Mouse (Mus musculus): ENCODE measurements around the gene Castor2.

The Castor2 gene

DNA sequence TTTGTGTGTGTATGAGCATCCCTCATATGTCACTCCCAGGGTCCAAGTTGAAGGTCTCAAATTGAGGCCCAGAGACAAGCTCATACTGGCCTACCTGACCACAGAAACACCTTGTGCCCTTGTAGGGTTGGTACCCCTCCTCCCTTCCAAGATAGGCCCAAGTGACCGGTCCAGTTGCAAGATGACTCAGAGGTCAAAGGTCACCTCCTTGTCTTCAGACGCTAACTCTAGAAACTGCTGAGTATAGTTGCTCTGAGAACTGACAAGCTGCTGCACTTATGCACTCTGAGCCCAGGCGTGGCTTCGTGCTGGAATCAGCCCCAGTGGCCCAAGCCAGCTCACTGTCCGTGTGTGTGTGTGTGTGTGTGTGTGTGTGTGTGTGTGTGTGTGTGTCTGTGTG, 2.4 kb downstream of the Castor2 start:
- peak; percentile 69 for DNase-seq (ENCODE audit: low read depth, low spot score)

DNA sequence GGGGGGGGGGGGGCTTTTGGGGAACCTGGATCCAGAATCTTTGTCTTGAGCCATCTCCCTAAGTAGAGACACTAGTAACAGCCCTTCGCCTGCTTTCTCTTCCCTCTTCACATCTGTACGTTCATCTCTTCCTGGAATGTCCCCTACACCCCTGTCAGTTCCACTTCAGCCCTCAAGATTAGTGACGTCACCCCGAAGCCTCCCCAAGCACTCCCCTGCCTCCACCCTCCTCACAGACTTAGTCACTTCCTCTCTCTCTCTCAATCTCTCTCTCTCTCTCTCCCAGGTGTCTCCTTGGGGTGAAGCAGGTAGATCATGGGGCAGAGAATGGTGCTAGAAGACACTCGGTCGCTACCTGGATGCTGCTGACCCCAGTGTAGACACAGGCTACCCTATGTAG, 3.2 kb downstream of the Castor2 start:
- no peak for DNase-seq (ENCODE audit: low read depth, low spot score)

DNA sequence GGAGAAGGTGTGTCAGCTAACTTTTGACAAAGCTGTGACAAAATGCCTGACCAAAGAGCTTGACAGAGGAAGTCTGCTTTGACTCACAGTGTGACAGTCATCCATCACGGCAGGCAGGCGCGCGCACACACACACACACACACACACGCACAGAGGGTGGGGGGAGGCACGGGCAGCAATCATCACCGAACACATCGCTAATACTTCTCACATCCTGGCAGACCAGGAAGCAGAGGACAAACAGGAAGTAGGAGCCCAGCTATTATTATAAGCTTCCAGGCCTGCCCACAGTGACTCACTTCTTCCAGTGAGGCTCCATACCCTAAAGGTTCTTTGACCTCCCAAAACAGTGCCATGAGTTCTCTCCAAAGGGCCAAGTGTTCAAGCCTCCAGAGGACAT, 6.3 kb downstream of the Castor2 start:
- DNase-seq (ENCODE audit: low read depth, low spot score): no peak

DNA sequence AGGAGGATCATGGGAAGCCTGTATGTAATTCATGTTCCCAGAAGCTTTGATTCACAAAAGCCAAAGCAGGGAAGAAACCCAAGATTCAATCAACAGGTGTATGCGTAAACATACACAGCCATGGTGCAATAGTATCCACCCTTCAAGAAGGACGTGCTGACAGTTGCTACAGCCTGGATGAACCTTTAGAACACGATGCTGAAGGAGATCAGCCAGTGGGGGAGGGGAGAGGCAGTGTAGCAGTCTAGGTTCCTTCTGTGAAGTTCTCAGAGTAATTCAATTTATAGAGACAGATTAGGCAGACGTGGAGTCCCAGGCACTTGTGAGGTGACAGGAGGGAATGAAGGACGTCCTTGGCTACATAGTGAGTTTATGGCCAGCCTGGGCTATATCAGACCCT, 15.5 kb downstream of the Castor2 start:
- peak; percentile 83 for DNase-seq (ENCODE audit: low read depth, low spot score)

DNA sequence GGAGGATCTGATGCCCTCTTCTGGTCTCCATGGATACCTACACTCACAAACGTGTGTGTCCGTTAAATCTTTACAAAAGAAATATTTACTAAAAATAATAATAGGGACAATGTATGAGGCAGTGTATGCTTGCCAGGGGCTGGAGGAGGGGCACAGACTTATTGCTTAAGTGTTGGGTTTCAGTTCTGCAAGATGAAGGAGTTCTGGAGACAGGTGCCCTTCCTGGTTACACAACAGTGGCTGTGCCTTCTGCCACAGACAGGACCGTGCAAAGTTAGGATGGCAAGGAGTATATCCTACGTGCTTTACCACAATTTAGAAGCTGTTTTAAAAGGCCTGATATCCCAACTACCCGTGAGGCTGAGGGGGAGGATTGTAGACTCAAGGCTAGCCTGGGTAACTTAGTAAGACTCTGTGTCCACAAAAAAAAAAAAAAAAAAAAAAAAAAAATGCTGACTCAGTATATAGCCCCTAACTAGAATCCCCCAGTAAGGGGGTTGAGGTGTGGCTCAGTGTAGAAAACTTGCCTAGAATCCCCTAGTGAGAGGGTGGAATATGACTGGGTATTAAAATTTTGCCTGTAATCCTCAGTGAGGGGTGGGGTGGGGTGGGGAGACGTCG, 16.2 kb downstream of the Castor2 start:
- DNase-seq (ENCODE audit: low read depth, low spot score): no peak

DNA sequence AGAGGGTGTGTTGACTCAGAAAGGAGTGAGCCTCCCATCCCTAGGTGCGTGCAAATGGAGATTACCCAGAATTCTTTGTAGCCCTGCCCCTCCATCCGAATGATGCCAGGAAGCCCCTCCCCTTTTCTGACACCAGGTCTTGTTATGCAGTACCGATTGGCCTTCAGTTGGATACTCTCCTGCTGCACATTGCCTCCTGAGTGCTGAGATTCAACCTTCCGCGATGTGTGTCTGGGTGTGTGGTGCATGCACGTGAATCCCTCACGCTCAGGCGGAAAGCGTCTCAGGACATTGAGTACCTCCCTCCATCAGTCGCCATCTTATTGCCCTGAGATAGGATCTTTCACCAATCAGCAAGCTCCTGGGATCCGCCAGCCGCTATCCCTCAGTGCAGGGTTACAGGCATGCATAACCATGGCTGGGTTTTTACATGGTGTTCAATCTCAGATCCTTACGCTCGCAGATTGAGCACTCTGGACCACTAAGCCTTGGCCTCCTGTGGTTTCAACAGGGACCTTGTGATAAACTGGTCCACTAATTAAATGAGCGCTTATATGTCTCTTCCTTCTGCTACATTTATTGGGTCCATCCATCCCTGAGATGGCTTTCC, 19.4 kb downstream of the Castor2 start:
- no peak for DNase-seq (ENCODE audit: low read depth, low spot score)

DNA sequence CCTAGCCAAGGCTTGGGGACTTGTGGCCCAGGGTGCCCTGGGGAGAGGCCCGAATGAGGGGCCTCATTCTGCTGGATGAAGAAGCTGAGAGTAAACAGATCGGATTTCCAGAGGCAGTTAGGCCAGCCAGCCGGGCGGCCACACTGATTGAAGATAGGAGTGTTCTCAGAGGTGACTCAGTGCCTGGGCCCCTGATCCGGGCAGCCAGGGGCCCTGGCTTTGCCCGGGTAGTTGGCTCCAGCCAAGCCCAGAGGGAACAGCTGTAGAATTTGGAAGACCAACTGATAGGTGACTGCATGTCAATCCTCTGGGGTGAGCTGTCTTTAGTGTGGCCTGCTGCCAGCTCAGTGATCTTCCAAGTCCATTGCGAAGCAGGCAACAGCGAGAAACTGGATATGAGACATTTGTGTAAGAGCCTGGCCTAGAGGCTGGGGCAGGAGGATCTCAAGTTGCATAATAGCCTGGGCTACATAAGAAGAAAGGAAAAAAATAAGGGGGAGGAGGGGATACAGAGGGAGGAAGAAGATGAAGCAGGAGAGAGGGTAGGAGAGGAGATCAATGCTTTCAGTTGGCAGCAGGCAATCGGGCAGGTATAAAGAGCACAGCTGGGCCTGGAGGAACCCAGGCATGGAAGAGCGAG, 20.1 kb downstream of the Castor2 start:
- peak; percentile 98 for DNase-seq (ENCODE audit: low read depth, low spot score)

DNA sequence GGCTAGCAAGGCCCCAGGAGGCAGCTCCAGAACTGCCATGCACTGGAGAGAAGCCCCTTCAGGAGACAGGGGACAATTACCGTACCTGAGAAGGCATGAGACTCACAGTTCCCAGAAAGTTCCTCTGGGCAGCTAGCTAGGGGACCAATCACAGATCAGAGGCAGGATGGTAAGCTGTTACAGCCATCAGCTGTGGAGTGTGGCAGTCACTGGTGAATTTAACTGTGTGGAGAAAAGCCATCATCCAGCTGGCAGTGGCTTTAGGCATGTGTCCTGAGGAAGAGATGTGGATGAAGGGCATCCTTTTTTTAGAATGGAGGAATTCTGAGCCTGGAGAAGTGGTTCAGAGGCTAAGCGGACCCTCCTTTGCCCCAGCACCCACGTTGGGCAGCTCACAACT, 20.6 kb downstream of the Castor2 start:
- no peak for DNase-seq (ENCODE audit: low read depth, low spot score)

DNA sequence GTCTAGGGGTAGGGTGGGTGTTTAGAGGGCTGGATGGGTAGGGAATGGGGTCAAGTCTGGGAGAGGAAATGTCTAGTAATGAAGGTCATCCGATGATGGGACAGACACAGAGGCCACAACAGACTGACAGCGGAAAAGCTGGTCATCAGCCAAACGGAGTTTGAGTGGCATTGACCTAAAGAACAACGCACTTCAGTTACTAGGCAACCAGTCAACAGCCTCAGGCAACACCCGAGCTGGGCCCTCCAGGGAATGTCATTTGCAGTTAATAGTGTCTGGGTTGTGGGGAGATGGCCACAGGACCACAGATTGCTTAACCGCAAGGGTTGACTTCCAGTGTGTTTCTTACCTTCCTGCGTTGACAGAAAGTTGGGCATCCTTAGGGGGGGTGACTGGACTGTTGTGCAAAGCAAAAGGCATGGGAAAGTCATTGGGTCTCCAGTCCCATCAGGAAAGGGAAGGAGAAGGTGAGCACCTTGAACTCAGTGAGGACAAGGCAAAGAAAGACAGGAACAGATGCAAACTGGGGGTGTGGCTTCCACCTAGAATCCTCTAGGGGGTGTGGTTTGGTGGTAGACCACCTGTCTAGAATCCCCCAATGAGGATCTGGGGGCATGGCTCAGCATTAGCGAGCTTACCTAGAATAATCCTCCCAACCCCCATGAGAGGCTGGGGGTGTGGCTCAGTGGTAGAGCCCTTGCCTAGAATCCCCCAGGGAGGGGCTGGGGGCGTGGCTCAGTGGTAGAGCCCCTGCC, 21.8 kb downstream of the Castor2 start:
- peak; percentile 59 for DNase-seq (ENCODE audit: low read depth, low spot score)

DNA sequence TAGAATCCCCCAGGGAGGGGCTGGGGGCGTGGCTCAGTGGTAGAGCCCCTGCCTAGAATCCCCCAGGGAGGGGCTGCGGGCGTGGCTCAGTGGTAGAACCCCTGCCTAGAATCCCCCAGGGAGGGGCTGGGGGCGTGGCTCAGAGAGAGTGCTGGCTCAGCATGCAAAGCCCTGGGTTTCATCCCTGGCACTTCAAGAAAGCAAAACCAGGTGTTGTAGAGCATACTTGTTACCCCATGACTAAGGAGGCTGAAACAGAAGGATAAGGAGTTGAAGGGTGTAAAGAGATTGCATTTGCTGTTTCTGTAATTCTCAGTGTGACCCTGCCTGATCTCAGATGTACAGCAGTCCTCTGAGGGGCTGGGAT, 22.4 kb downstream of the Castor2 start:
- DNase-seq (ENCODE audit: low read depth, low spot score): no peak

DNA sequence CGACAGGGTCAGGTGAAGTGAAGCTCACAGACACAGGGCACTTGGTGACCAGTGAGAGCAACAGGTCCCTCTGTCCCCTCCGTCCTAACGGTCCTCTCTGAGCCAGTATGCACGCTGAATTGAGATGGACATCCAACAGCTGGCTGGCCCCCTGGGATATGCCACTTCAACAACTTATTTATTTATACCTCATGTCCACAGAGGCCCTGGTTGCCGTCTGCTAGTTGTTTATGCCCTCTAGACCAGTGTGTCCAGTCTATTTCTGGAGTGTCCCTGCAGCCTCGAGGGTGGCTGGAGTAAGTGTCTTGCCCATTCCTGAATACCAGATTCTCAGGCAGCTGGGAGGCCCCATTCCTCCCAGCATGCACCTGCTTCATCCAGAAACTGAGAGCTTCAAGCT, 24.3 kb downstream of the Castor2 start:
- peak; percentile 93 for DNase-seq (ENCODE audit: low read depth, low spot score)

DNA sequence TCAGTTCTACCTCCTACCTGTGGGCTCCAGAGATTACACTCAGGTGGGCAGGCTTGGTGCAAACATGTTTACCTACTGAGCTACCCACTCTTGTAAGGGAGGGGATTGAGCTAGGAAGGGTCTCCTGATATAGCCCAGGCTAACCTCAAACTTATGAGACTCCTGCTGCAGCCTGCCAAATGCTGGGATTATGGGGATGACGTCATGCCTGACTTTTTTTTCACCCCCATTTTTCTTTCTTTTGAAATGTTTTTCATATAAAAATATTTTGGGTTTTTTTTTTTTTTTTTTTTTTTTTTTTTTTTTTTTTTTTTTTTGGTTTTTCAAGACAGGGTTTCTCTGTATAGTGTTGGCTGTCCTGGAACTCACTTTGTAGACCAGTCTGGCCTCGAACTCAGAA, 26.7 kb downstream of the Castor2 start:
- no peak for DNase-seq (ENCODE audit: low read depth, low spot score)

DNA sequence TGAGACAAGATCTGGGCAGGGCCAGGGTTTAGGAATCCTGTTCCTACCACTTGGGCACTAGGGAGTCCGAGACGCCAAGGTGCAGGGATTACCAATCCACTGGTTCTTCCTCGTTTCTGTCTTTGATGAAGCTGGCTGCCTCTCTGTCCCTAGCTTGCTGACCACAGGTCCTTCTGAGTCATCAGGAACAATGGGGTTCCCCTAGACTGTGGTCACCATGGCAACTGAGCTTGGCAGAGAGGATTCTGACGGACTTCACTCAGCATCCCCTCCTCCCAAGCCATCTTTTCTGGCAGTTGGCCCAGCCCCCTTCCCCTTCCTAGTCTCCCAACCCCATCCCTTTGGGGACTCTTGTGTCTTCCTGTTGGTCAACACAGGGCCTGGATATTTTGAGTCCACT, 32.1 kb downstream of the Castor2 start:
- DNase-seq (ENCODE audit: low read depth, low spot score): no peak

DNA sequence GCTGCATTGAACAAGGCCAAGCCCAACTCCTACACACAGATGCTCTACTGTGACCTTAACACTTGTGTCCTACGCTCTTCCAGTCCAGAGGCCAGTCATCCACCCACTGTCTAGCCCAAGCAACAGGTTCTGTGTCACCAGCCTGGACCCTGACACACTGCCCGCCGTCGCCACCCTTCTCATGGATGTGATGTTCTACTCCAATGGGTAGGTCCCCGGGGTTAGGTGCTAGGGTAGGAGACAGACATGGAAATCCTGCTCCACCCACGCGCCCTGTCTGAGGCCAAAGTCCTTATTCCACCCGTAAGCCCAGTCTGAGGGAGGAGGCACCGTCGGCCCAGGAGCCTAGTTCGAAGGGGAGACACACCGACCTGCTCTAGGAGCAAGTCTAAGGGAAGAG, 36.5 kb downstream of the Castor2 start:
- DNase-seq (ENCODE audit: low read depth, low spot score): no peak

DNA sequence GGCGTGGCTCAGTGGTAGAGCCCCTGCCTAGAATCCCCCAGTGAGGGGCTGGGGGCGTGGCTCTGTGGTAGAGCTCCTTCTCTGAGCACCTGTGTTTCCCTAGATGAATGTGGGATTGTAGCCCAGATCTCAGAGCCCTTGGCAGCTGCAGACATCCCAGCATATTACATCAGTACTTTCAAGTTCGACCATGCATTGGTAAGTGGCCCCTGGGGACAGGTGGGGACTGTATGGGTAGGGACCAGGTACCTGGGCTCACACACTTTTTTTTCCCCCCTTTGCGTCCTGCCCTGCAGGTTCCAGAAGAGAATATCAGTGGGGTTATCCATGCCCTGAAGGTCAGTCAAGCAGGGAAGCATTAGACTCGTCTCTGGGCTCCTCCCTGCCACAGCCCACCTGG, 38.4 kb downstream of the Castor2 start:
- DNase-seq (ENCODE audit: low read depth, low spot score): no peak

DNA sequence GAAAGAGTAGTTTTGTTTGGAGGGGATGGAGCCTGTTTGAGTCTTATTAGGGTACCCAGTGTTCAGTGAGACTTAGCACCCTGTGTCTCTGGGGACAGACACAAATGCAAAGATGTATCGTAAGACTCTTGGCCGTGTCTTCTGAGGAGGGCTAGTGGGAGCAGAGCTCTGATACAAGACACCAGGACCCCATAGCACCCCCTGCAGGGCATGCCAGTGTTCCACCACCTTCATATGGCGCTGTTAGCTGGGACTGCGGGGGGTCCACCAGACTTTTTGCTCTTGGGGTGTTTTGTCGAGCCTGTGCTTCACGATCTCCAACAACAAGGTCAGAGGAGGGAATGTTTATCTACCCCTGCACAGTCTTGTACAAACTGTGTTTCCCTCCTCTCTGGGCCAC, 39.9 kb downstream of the Castor2 start:
- no peak for DNase-seq (ENCODE audit: low read depth, low spot score)

DNA sequence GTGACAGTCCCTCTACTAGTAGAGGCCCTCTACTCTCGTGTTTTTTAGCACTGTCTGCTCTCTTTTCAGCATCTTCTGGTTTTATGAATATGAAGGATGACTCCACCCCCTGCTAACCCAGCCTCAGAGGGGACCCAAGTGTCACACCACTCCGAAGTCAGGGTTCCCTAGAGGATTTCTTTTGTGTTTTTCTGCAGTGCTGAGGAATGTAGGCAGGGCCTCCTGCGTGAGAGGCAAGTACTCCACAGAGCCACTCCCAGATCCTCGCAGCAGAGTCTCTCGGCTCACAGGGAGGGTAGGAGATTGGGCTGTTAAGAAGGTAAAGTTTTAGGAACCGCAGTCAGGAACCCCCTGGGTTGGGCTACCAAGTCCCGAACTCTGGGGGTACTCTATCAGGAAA, 41.7 kb downstream of the Castor2 start:
- DNase-seq (ENCODE audit: low read depth, low spot score): no peak

DNA sequence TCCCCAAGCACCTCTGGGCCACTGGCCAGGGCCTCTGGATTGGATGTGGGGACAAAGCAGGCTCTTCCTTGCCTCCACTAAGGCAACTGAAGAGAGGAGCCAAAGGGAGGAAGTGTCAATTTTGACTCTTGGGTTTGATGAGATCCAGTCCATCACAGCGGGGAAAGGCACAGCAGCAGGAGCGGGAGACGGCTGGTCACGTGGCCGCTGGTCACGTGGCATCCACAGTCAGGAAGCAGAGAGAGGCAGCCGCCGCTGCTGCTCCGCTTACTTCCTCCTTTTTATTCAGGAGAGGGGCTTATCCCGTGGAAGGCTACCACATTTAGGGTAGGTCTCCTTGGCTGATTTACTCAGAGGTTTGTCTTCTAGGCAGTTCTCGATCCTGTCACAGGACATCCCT, 42.9 kb downstream of the Castor2 start:
- no peak for DNase-seq (ENCODE audit: low read depth, low spot score)

DNA sequence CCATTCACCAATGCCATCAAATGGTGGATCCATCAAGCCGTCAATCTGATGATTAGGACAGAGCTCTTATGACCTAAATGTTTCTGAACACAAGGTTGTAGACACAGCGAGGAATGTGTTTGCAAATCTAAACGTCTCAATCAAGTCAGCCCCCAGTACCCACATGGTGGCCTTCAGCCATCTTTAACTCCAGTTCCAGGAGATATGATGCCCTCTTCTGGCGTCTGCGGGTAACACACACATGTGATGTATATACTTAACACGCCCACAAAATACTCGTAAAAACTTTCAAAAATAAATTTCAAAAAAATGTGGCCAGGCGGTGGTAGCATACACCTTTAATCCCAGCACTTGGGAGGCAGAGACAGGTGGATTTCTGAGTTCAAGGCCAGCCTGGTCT, 45.5 kb downstream of the Castor2 start:
- DNase-seq (ENCODE audit: low read depth, low spot score): no peak

DNA sequence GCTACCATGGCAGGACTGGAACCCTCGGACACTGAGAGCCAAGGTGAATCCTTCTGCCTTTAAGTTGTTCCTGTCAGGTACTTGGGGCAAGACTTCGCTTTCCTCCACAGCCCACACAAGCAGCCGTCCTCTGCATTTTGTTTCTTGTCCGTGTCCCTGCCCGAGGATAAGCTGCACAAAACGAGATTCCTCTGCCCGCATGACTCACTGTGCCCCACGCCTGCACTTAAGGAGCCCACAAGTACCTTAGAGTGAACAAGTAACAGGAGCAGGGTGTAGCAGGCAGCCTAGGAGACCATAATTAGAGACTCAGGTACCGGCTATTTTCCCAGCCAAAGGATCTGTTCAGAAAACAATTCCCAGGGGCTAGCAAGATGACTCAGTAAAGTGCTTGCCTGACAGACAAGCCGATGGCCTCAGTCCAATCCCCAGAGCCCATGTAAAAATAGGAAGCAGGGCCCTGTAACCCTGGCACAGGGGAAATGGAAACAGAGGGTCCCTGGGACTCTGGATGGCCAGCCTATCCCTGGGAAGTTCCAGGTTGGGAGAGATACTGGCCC, 47.8 kb downstream of the Castor2 start:
- no peak for DNase-seq (ENCODE audit: low read depth, low spot score)

DNA sequence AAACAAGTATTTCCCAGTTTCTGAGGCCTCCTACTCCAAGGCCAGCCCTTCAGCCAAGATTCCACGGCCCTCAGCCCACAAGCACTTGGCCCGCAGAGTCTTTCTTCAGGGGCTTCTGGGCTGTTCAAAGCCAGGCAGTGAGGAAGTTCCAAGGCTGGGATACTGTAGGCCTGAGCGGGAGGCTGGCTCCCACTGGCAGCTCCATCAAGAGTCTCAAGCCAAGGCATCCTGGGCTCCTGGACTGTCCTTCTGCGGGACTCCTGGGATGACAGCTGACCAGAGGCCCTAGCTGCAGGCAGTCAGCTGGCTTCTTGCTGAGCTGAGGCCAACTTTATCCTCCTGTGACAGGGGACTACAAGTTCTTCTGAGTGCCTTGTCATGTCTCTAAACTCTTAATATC, 48.6 kb downstream of the Castor2 start:
- DNase-seq (ENCODE audit: low read depth, low spot score): peak; percentile 47

DNA sequence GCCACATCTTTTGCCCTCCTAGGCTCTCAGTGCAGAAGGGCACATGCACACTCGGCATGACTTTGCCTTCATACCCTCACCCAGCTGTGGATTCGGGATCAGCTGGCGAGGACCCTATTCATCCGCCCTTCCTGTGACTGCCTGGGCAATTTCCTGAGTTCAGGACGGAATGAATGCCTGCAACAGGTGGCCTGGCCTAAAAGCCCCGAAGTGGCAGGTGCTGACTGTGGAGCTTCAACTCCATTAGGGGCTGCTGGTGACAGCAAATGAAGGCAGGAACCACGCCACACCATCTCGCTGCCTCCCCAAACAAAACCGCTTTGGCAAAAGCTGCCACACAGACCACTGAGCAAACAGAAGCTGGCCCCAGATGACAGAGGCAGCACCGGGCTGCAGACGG, 52.4 kb downstream of the Castor2 start:
- DNase-seq (ENCODE audit: low read depth, low spot score): no peak

Measured in skeletal muscle tissue, adult 2 months (tissue).